Mouse (Mus musculus) left cerebral cortex, adult 18-20 months (tissue): ENCODE data around the gene Gadd45gip1. TPM values are rescaled to one million over a fixed set of nuclear protein-coding genes. Genes with fewer than 3 reads are reported as not detected.

ENCODE experiments used
- DNase-seq, 2 experiments: peaks; one replicate each; pipeline ENCODE4 v3.0.0; 2021 to 2022; ENCODE audit warnings: low spot score in 2 of 2, mixed read lengths in 1 of 2
- total RNA-seq, 2 experiments: library from RNA; stranded (reverse); gene quantifications; 2 replicates each; pipeline ENCODE4 v1.2.3; 2021

Gadd45gip1 gene
- total RNA-seq, 2 experiments from 2014 or later, result 26.6 to 28.5 TPM

DNA sequence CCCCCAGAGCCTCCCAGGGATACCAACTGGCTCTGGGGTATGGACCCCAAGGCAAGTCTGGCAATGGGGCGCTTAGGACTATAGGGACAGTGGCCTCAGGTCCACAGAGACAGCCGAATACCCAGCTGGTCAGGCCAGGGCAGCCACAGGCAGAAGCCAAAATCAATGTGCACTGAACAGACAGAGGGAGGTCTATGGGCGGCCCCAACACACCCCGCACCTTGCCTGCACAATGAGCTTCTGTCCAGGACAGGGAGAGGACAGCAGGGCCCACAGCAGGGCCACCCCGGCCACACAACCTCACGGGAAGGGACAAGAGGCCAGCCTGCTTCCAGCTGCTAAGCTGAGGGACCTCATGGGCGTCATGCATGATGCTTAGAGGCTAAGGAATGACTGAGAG, 36.8 kb upstream of the Gadd45gip1 start:
- no peak for DNase-seq

DNA sequence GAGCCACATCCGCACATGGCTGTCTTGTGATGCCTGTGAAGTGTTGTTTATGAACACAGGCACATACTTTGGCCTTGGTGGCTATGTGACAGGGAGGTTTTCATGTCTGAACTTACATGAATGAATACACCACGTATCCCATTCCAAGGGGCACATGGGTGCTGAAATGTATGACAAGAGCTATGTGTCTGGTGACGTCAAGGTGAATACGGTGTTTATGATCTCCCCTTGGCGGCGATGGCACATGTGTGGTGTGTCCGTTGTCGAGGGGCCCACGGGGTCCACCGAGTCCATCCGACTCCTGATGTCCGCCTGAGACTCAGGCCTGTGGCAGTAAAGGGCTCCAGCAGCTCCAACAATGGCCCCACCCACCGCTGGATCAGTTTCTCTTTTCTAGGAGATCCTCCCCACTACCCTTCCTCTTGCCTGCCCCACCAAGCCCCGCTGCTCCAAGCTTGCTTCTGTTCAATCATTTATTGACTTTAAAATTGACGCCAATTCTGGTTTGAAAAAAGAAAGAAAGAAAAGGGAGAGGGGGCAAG, 34.0 kb upstream of the Gadd45gip1 start:
- DNase-seq, result no peak

DNA sequence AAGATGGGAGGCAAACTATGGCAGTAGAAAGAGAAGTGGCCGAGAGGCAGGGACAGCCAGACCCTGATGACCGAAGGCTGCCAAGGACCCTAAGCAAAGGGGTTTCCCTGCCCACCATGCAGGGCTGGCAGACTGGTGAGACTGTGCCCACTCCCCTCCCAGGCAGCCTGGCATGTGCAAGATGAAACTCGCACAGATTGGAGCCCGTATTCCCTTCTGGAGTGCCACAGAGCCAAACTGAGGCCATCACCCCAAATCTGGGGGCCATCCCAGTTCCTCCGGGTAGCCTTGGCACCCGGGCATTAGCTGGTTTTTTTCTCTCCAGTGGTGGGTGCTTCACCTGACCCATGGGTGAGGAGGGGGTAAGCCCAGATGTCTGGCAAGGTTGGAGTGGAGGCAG, 33.4 kb upstream of the Gadd45gip1 start:
- DNase-seq, result no peak

GRCm38 (mm10) chr8:84798446-84799135, 32.7 kb upstream of the Gadd45gip1 start:
- no peak for DNase-seq

DNA sequence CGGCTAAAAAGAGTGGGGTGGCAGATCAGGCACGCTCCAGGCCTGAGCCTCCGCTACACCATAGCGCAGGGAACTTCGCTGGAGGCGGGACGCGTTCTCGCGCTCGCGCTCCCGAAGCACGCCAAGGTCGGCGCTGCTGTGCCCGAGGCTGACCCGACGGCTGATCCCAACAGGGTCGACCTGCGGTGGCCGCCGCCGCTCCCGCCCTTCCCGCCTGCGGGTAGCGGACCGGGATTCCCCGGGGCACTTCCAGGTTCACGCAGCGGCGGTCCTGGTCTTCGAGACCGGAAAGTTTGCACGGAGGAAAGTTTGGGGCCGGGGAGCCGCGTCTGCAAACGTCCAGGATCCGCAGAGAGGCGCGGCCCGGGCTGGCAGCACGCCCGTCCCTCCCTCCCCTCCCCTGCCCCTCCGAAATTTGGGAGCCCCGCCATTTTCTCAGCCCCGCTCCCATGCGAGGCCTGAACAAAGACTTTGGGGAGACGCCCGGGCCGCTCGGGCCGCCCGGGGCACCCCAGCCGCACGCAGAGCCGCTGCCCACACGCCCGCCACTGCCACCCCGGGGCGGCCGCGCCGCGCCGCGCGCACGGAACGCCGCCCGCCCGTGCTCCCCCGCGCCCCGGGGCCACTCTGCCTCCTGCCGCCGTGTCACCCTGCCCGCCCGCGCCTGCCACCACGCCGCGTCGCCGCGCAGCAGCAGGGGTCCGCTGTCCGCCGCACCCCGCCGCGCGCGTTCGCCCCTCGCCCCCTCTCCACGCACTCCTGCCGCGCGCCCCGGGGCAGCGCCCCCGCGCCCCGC, 32.0 kb upstream of the Gadd45gip1 start:
- DNase-seq, result peak in 1 of 2 experiments; percentile 69

- peak; percentile 49 to 65 for DNase-seq
Measured at GRCm38 (mm10) chr8:84799999-84800831, 31.1 kb upstream of the Gadd45gip1 start, which contains the start of gene Nfix. TSS of gene Nfix (minus strand) at chr8:84800344.

DNA sequence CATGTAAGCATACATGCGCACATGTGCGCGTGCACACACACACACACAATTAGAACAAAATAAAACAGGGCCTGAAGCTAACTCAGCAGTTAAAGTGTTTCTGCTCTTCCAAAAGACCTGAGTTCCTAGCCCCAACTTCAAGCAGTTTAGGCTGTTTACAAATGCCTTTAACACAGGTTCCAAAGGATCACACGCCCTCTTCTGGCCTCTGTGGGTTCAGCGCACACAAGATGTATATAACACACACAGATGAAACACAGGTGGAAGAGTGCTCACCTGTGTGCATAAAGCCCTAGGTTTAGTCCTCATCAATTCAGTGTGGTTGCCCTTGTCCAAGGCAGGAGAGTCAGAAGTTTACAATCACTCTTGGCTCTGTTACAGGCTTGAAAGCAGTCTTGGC, 25.3 kb upstream of the Gadd45gip1 start:
- no peak for DNase-seq

DNA sequence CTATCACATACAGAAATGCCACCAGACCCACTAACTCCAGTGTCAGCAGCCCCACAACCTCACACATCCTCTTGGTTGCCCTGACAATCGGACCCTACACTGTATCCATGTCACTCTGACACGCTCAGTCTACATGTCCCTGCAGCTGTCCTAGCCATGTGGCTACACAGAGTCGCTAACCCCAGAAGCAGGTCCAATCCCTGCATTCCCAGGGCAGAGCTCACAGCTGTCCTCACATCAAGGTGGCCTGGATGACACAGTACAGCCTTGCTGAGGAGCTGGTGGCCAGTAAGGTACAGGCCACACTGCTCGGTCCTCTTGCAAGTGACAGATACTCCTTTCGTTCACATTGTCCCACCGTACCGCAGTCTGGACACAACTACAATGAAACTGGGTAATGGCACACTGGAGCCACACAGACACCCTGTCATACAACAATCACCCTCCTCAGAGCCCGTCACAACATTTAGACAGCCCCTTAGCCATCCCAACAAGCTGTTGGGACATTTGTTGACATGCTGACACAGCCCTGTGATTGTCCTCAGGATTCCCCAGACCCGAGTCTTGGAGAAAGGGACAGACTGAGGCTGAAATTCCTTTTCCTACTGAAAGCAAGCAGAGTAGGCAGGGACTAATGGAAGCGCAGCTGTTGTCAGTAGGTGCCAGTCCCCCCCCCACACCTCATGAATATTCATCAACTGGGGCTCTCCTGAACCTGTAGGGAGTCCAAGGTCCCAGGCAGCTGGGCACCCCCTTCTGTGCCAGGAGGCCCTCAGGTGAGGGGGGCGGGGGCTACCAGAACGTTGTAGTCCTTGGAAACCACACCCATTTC, 22.0 kb upstream of the Gadd45gip1 start:
- DNase-seq, result no peak

- no peak for DNase-seq
Measured at GRCm38 (mm10) chr8:84809941-84810280, 21.4 kb upstream of the Gadd45gip1 start.

- DNase-seq, result peak; percentile 96 to 99
Measured at GRCm38 (mm10) chr8:84810896-84811295, 20.4 kb upstream of the Gadd45gip1 start.

DNA sequence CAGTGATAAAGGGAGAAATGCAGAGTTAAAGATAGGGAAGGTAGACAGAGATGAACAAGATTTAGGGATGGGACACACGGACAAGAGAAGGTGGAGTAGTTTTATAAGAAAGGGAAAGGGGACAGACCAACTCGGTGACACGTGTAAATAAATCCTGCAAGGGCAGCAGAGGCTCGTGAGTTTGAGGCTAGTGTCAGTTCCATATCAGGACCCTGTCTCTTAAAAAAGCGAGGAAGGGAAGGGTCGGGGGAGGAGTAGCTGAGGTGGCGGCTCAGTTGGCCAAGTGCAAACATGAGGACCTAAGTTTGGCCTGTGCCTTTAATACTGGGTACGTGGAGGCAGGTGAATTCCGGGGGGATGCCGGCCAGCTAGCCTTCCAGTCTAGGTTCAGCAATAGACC, 20.0 kb upstream of the Gadd45gip1 start:
- no peak for DNase-seq

DNA sequence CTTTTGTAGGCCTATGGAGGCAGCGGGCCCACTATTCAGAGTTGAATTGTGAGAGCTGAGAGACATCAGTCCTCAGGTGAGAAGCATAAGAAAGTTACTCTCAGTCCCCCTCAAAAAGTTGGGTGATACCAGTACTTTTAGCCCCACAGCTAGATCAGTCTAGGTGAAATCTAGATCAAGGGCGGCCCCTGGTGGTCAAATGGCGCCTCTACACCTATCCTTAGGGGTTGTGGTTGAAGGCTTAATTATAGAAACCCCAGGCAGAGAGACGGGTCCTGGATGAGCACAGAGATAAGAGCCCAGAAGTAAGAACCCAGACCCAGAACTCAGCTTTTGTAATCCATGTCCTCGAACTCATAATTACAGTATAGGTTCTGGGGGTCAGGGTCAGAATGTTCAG, 18.3 kb upstream of the Gadd45gip1 start:
- DNase-seq, result peak; percentile 86 to 91

DNA sequence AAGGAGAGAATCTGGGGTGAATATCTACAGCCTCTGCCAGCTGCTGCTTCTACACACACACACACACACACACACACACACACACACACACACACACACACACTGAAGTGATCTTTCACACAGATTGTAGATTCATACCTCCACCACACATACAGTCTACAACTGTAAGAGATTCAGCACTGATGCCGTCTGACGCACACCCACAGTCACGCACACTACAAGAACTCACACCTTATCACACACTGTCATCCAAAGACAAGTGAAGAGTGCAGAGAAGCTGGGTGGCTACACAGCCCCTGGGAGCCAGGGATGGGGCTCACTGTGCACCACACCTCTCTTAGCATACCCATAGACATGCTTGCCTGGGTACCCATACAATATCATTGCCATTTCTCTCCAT, 17.5 kb upstream of the Gadd45gip1 start:
- DNase-seq, result no peak

- no peak for DNase-seq
Measured at GRCm38 (mm10) chr8:84814240-84814554, 17.1 kb upstream of the Gadd45gip1 start.

GRCm38 (mm10) chr8:84814555-84815441, 16.5 kb upstream of the Gadd45gip1 start:
- no peak for DNase-seq

DNA sequence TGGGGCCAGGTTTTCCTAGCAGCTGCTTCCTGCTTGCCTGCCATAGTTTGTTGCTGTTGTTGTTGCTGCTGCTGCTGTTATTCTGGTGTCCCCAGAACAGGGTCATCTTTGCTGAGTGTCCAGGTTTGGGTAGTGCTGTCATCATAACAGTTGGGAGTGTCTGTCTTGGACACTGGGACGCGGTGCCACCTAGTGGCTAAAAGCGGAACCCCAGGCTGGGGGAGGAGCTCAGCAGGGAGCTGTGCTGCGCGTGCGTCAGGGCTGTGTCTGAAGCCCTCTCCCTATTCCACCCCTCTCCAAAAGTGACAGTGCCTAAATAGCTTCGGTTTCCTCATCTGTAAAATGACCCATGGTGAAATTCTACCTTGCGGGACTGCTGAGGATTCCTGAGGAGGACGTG, 15.8 kb upstream of the Gadd45gip1 start:
- peak; percentile 97 to 100 for DNase-seq

DNA sequence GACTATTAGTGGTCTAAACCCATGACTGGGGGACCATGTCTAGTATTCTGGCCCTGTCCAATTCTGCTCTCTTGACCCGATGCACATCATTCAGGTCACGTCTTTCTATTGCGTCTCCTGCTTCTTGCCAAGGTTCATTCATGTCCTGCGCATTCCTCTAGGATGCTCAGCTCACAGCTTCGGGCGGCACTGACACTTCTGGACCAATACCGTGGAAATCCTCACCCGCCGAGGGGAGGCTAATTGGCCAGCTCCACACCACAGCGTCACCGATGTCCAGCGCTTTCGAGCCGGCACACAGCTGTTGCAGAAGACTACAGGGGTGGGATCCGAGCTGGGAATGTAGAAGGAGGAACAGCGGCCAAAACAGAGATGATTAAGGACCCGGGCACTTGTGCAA, 15.2 kb upstream of the Gadd45gip1 start:
- no peak for DNase-seq

DNA sequence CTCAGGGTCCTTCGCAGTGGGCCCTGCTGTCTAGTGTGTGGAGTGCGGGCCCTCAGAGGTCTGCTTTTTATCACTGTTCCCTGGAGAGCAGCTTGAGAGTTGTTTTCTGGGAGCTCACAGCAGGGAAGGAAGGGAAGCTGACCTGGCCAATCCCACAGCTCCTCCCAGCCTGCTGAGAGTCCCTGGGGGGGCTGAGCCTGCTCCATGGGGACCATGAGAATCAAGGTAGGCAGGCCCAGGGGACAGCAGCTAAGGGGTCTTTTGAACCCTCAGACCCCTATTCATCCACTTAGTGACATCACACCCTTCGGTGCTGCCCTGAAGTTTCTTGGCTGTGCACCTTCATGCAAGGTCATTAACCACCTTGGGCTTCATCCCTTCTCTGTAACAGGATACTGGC, 8.6 kb upstream of the Gadd45gip1 start, which contains the start of gene Dand5:
TSS of gene Dand5 (minus strand) at position 101 of the 400 bp plus-strand sequence.
- no peak for DNase-seq

DNA sequence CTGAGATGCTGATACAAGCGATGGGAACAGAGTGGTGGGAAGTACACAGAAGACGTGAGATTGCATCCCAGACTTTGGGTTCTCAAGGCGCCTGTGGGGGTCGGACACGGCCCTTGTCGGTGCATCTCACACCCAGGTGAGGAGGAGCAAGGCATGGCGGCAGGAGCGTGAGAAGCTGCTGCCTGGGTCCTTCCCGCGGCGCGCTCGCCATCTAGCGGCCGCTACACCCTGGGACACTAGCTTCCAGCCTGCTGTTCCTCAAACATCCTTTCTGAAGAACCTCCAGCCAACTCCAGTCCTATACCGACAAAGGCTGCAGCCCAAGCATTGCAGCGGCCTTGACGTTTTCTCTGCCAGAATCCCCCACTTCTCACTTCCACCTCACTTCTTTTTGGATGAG, 7.7 kb upstream of the Gadd45gip1 start:
- DNase-seq, result peak; percentile 70 to 72

DNA sequence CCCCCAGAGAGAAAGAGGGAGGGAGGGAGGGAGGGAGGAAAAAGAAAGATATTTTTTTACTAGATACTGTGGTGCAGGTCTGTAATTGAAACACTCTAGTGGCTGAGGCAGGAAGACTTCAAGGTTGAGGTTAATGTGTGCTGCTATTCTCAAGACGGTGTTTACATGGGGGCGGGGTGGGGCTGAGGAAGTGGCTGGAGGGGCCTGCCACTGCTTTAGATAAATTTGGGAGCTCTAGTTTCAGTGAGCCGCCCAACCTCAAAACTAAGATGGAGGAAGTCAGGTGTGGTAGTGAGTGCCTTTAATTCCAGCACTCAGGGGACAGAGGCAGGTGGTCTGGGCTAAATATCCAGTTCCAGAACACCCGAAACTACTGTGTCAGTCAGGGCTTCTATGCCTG, 5.7 kb upstream of the Gadd45gip1 start:
- DNase-seq, result no peak
